Mouse (Mus musculus) embryo, embryonic 10 days (tissue): Measurements from ENCODE around the gene Bcar1.

Experiments
- DNase-seq: peaks from one replicate; pipeline ENCODE4 v3.0.0-alpha.2; 2015; ENCODE audit warnings: low spot score

Gene Bcar1

DNA sequence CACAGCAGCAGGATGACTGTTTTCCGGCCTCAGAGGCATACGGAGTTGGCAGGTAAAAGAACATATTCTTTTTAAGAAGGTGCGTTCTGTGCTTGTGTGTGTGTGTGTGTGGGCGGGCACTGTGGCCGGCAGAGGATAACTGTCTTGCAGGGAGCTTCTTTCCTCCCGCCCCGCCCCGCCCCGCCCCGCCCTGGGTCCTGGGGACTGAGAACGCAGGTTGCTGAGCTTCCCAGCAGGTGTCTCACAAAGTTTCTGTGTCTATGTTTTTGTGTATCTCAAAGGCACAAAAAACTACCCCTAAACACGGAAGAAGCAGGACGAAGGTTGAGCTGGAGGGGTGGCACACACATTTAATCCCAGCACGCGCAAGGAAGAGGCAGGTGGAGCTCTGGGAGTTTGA, 25.7 kb upstream of the Bcar1 start:
- no peak for DNase-seq

DNA sequence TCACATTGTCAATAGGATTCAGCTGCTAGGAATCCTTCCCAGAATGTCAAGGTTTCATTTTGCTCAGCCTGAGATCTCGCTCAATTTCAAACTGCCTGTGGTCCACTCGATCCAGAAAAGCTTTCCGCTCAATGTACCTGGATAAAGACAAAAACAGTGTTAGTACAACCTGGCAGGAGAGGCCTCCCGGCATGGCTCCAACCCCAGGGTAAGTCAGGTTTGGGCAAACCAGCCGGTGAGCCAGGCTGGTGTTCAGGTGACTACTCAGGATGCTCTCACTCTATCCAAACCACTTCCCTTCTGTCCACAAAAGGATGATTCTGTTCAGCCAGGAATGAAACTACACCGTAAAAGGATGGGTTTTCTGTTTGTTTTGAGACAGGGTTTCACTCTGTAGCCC, 25.0 kb upstream of the Bcar1 start:
- no peak for DNase-seq

GRCm38 (mm10) chr8:111765616-111766015, 22.0 kb upstream of the Bcar1 start:
- no peak for DNase-seq

DNA sequence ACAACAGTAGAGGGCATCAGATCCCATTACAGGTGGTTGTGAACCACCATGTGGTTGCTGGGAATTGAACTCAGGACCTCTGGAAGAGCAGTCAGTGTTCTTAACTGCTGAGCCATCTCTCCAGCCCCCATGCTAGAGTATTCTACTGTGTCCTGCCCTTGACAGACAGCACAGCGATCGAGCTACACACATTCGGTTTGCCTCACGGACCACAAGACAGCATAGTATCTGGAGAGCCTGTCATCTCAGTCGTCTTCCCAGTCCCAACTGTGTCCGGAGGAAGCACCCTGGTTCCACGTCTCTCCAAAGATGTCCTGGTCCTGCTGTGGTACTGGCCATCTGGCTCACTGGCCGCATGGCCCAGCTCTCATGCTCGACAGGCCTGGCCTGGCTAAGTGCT, 21.5 kb upstream of the Bcar1 start:
- no peak for DNase-seq

DNA sequence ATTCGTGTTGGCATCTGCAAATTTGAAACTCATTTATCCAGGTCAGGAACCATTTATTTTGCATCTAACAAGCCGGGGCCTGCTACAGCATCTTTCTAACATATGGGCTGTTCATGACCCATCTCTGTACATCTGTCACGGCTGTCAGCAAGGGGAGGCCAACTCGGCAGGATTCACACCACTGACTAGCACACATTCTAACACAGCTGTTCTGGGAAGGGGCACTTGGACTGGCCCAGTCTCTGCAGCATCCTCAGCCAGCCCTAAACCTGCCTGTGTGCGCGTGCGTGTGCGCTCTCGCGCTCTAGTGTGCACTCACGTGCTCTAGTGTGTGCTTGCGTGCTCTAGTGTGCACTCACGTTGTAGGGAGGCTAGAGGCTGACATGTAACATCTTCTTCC, 17.1 kb upstream of the Bcar1 start:
- no peak for DNase-seq

DNA sequence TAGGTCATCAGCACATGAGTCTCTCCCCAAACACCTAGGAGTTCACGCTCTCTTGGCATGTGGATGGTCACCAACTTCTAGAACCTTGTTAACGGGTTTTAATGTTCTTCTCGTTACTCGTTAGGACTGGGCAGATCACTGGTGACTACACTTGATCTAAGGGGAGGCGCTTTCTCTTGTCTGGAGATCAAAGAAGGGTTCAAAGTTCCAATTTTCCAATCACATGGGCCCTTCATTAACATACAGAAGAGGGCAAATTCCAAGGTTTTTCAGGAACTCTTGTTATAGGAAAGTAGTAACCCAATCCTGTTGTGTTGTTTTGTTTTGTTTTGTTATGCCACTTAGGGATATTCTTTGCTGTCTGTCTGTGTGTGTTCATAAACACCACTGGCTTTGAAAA, 15.2 kb upstream of the Bcar1 start:
- no peak for DNase-seq

- no peak for DNase-seq
Observed at GRCm38 (mm10) chr8:111757599-111757998, 14.0 kb upstream of the Bcar1 start.

DNA sequence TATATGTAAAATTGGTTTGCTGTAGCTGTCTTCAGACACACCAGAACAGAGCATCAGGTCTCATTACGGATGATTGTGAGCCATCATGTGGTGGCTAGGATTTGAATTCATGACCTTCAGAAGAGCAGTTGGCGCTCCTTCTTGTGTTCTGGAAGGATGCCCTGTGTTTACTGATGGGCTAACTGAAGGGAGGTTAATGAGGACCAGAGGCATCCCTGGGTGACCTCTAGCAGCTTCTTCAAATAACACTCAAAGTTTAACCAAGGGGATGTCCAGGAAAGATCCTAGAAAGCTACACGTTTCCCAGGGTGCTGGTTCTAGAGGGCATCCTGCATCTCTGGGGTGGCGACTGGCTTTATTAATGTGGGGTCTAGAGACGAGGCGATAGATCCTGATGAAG, 11.1 kb upstream of the Bcar1 start:
- no peak for DNase-seq

GRCm38 (mm10) chr8:111754088-111754487, 10.5 kb upstream of the Bcar1 start:
- peak; percentile 5 for DNase-seq

DNA sequence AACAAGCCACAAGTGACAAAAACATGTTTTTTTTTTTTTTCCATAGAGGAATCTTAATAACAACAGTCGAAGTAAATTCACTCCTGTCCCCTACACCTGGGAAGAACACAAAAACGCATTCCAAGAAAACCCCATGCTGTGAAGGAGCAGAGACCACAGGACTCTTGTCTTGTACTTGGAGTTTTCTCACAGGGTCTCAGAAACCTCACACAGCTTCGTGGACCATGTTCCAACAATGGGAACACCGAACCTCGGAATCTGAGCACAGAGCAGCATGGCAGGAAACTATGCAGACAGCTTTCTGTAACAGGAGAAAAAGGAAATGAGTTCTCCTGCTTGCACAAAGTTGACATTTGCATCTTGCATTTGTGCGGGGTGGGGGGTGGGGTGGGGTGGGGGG, 5.2 kb upstream of the Bcar1 start:
- DNase-seq, result no peak

DNA sequence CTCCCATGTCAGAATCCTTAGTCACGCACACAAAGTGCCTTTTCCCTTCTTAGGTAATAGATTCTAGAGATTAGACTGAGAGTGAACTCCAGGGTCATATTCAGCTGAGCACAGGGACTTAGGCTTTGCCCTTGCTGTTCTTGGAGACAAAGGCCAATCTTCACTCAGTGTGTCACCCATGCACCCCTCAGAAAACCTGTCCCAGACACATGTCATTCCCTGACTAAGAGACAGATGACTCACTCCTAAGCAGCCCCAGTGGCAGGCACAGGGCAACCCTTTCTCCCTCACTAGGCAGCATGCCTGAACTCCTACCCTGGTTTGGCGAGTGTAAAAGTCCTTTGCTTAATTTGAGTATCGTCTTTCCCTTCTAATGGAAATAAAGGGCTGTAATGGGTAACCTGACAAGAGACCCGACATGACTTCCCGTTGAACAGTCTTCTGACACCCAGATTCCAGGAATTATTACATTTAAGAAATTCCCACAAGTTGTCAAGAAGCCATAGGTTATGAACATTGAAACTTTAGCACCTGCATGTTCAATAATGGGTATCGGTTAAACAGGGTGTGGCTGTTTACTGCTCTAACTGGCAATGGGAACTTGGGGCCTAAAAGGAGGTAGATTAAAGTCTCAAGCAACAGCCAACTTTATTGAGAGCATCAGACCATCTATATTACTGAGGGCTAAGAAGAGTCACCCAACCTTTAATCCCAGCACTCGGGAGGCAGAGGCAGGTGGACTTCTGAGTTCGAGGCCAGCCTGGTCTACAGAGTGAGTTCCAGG, 4.4 kb upstream of the Bcar1 start:
- no peak for DNase-seq

DNA sequence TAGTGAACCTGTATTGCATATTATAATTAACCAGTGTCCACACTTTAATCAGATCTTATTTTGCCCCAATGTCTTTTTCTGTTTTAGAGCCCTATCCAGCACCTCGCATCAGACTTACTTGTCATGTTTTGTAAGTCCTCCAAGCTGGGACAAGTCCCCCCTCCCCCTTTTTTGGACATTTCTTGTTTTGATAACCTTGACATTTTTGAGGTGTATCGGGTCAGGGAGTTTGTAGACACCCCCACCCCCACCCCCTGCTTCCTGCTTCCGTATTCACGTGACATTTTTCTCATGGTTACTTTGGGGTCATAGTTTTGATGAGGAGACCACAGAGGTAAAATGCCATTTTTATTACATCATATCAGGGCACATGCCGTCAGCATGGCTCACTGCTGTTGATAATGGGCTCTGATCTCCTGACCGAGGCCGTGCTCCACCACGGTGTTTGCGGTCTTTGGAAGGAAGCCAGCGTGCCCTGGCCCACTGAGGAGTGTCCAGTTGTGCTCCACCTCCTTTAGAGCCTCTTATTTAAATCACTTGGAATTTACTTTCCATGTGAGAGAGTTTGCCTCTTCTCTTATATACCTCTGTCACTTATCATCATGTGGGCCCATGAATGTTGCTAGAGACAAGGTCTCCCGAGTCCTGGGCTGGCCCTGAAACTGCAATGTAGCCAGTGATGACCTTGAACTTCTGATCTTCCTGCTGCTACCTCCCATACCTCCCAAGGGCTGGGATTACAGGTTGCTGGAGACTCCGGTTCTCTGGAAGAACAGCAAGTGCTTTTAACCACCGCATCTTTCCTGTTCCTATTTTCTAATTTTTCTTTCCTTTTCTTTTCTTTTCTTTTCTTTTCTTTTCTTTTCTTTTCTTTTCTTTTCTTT, 3.2 kb upstream of the Bcar1 start:
- DNase-seq, result no peak

DNA sequence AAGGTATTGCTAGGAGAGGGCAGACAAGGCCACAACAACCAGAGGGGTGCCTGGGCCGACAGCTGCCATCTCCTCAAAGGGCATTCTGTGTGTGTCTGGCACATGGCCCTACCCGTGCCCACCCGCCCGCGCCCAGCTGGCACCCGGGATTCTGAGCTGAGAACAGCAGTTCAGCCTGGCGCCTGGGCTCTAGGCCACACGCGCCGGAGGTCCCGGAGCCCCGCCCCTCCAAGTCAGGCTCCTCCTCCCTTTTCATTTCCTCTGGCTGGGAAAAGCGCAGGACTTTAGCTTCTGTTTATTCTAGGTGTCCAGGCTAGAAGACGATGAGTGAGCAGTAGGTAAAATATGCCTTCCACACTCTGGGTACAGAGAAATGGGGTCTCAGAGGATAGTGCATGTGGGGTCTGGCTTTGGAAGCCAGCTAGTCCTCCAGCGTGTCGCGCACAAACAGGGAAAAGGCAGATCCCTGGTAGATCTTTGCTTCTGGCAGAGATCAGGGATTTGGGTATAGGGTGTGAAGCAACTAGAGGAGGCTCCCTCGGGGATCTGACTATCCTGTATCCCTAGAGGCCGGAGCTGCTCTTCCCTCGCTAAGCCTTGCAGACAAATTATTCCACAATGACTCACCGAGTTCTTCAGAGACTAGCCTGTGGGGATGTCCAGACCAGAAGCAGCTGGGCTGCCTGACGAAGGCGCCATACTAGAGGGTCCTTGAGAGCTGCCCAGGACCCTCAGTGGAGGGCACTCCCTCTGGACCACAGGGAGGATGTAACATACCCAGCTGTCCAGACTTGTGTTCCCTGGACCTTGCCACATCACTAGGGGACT, 2.2 kb upstream of the Bcar1 start:
- DNase-seq, result peak; percentile 71

DNA sequence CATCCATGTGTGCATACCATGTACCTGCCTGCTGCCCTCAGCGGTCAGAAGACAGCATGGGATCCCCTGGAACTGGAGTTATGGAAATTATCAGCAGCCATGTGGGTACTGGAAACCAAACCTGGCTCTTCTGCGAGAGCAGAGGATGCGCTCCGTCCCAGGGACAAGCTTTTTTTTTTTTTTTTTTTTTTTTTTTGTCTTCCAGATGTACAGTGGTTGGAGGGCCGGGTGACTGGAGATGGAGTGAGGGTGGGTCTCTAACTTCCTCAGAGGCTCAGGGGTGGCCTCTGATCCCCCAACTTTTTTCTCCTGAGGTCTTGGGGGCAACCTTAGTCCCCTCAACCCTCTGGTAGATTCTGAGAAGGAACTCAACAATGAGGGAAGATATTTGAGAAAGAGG, 1.5 kb upstream of the Bcar1 start:
- no peak for DNase-seq

- DNase-seq, result peak; percentile 48
Observed at GRCm38 (mm10) chr8:111743101-111743791, 363 bp downstream of the Bcar1 start.

GRCm38 (mm10) chr8:111742261-111743037, 1.2 kb downstream of the Bcar1 start:
- DNase-seq, result peak; percentile 33

DNA sequence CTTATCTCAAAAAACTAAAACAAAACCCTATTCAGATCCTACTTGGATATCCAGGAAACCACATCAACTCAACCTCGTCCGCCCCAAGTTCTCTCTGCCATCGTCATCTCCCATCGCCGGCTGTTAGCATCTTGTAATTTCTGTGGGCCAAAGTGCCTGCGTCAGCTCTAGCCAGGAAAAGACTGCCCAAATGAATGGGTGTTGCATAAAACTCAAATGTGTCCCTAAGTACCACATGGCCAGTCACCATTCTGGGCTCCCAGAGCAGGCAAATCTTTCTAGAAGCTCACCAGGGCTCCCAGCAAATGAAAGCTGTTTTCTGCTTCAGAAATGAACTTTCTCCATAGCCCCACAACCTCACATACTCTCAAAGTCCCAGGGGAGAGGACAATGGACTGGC, 2.1 kb downstream of the Bcar1 start:
- DNase-seq, result no peak

DNA sequence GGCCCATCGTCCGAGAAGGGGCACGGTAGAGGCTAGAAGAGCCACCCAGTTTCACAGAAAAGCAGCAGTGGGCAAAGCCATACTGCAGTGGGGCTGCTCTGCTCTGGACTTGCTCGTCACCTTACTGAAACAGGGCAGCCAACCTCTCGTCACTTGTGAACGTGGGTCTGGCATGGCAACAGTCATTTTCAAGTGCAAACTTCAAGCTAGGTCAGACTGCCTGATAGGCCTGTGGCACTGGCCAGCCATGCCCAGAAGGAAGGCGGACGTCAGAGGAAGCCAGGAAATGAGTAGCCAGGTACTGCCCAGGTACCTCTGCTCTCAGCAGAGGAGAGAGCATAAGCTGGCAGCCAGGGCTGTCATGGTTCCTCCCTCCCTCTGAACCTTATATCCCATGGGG, 2.6 kb downstream of the Bcar1 start:
- no peak for DNase-seq

GRCm38 (mm10) chr8:111740301-111740711, 3.3 kb downstream of the Bcar1 start:
- no peak for DNase-seq

DNA sequence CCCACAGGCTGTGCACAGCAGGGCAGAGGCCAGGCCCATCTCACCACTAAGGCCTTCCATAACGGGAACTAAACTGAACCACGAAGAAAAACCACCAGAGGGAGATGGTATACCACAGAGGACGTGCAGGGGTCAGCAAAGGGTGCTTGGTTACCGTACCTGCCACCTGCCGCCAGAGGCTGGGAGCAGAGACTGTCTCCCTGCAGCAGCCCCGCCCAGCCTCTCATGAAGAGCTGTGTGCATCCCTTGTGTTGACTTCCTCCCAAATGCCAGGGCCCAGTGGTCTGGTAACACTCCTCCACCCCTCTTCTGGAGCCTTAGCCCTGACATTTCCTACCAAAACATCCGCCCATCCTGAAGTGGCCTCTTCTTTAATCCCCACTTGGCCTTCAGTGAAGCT, 4.0 kb downstream of the Bcar1 start:
- no peak for DNase-seq

DNA sequence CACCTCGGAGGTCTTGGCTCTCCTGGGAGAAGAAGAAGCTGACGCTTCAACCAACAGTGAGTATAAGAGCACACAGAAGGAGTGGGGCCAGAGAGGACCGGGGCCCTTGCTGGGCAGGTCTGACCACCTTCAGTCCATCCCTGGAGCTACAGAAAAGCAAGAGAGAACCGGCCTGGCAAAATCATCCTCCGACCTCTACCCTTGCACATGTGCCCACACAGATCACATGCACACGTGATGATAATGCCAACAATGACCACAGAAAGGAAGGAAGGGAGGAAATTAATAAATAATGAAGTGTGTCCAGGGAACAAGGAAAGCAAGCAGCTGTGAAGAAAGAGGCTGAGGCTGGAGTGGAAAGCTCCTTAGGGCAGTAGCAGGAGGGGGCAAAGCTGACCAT, 4.7 kb downstream of the Bcar1 start:
- DNase-seq, result no peak
